Mouse (Mus musculus) ZHBTc4 (cell line): Measurements from ENCODE around the gene Mcub.

Experiments used
- DNase-seq: peaks from one replicate; pipeline ENCODE4 v3.0.0-alpha.2; 2011; ENCODE audit warnings: low read depth, low spot score

Gene Mcub

GRCm38 (mm10) chr3:129896591-129896990, 73.4 kb downstream of the Mcub start:
- no peak for DNase-seq

DNA sequence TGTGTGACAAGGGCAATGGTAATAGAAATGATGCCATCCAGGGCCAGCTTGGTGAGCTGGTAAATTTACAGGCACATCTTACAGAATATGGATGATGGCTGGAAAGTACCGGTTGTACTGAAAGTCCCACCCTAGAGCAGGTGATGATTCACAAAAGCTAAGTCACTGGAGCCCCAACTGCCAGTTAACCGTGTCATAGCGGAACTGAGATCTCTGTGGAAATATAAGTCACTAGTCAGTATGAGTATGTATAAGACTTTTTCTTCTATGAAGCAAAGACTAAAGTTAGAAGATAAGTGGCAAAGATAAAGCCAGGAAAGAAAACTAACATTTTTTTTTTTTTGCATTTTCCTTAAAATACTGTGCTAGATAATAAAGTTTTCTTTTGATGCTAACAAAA, 76.9 kb downstream of the Mcub start:
- DNase-seq = no peak

- no peak for DNase-seq
Observed at GRCm38 (mm10) chr3:129892003-129892402, 78.0 kb downstream of the Mcub start.

GRCm38 (mm10) chr3:129887779-129888517, 82.1 kb downstream of the Mcub start:
- DNase-seq = peak; percentile 55

DNA sequence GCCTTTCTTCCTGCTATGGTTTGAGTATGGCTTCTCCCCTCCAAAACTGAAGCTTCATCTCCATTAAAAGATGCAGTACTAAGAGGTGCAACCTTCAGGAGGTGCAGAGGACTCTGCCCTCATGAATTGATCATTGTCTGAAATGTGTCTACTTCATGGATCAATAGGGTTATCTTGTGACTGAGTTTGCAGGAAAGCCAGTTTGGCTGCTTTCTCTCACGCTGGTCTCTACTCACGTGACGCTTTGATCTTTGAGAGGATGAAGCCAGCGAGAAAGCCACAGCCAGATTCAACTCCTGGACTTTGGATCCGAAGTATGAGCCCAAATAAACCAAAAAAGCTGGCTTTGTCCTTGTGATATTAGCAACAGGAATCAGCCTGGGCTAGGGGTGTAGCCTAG, 83.6 kb downstream of the Mcub start:
- DNase-seq = no peak

DNA sequence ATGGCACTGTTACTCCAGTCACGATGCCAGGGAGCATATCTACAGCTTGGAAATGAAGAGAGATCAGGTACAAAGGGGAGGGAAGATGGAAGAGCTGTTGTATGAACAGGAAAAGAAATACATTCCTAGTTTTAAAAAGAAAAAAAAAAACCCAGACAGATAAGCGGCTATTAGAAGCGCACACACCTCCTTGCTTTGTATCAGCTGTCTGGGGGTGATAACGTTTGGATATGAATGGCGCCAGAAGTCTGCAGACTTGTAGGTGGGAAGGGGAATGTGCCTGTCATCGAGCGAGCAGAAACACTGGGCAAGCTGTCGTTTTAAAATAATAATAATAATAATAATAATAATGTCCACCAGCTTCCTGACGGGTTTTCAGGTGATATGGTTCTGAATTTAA, 84.4 kb downstream of the Mcub start:
- DNase-seq = no peak

- no peak for DNase-seq
Observed at GRCm38 (mm10) chr3:129880925-129881593, 88.9 kb downstream of the Mcub start.

DNA sequence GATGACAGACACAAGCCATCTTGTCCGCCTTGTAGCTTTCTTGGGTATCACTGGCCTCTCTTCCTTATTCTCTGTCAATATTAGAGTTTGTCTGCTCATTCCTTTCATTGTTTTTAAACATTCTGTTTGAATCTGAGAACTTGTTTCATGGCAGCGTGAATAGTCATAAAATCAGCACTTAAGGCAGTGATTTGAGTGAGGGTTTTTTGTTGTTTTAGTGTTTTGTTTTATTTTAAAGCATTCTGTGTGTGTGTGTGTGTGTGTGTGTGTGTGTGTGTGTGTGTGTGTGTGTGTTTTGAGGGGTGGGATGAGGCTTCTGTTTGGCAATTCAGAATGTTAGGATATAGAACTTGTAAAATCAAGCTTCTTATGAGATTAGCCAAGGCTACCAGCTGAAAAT, 90.1 kb downstream of the Mcub start:
- DNase-seq = no peak

DNA sequence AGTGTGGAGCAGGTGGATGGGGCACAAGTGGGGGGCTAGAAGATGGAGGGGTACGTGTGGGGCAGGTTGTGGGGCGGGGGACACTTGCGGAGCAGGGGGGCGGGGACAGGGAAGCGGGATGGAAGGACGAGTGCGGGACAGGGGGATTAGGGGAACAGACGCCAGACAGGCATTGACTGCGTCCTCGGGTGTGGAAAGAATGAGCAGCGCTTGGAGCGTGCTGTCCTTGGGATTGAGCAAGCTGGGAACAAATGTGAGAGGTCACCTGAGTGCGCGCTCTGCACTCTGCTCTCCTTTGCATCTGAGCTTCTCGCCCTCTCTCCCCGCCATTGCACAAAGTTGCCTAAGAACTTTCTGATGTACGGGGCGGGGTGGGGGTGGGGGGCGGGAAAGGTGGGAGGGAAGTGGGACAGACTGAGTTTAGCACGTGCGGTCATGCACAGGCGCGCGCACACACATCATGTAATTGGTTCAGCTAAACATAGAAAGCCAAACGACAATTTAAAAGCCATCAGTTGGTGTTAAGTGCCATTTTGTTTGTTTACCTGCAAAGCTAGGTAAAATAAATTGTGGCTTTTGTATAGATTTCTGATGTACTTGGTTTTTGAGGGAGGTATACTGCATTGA, 90.8 kb downstream of the Mcub start:
- DNase-seq = peak; percentile 75

DNA sequence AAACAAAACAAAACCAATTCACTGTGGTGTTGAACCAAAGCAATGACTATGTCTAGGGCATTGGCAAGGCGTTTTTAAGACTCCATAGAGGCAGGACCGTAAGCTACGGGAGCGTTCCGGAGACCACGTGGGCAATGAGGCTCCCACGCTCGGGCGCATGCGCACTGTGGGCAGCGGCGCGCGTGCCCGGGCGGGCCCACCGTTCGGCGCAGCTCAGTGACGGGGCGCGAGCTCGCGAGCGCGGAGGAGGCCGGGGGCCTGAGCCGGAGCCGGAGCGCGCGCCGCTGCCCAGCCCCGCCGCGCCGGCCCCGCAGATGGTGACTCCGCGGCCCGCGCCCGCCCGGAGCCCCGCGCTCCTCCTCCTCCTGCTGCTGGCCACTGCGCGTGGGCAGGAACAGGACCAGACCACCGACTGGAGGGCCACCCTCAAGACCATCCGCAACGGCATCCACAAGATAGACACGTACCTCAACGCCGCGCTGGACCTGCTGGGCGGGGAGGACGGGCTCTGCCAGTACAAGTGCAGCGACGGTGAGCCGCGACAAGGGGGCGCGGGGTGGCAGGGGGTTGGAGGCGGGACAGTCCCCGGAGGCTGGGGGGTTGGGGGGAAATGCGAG, 91.5 kb downstream of the Mcub start, which contains the start of gene Pla2g12a:
Gene Pla2g12a, plus strand, starts transcription at position 202 of the 617 bp plus-strand sequence.
- DNase-seq = peak; percentile 92

GRCm38 (mm10) chr3:129877327-129877726, 92.7 kb downstream of the Mcub start:
- DNase-seq = no peak
